Mouse (Mus musculus) olfactory bulb, adult 2 months (tissue): ENCODE results near the gene Glra3.

Experiments
- CTCF ChIP-seq: fragments of 200-500 bp; IDR thresholded peaks from 2 replicates; pipeline ENCODE4 v1.5.1; 2012; ENCODE audit warnings: low read depth, mild to moderate bottlenecking, low read length, moderate library complexity; ENCODE audit not compliant: insufficient read depth
- POLR2A ChIP-seq: fragments of 200-500 bp; IDR thresholded peaks from 2 replicates; pipeline ENCODE4 v1.6.1; 2012; ENCODE audit warnings: mild to moderate bottlenecking, low read depth, low read length, moderate library complexity; ENCODE audit not compliant: insufficient read depth

DNA sequence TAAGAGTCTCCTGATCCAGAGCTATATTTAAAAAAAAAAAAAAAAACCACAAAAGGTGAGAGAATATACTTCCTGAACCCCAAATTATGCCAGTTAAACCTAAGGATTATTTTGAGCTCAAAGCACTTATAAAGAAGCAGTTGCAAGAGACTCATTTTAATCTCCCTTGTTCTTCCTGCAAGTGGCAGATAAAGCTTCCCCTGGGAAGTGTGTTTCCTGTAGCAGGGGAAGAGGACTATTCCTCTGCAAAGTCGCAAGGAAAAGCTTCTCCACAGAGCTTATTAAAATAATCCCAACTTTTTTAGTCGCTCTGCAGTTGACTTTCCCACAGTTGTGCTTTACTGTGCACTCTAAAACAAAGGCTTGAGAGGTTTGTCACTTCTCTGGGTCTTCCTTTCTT lies 218.7 kb downstream of the Glra3 start:
- TF ChIP-seq POLR2A = no peak
- no peak for TF ChIP-seq CTCF
